Mouse (Mus musculus) adrenal gland, adult 18-20 months (tissue): ENCODE measurements around the gene Ccdc141. TPM values are rescaled to one million over a fixed set of nuclear protein-coding genes. Genes with fewer than 3 reads are reported as not detected.
A peak's percentile ranks its signal among the peaks of the same experiment; 100 is the strongest.

Experiments used
- DNase-seq, 2 experiments: peaks; one replicate each; pipeline ENCODE4 v3.0.0; 2021 to 2022; ENCODE audit warnings: low spot score in 2 of 2
- microRNA-seq, 2 experiments: library from miRNA; unstranded; fragments of <30 nt; microRNA quantifications; one replicate each; pipeline ENCODE4 v1.2.0; 2021; ENCODE audit warnings: borderline number of aligned reads in 2 of 2
- total RNA-seq, 2 experiments: library from RNA; stranded (reverse); gene quantifications; 1 replicate in 1 of 2; 2 replicates in 1 of 2; pipeline ENCODE4 v1.2.3; 2021

The Ccdc141 gene
- total RNA-seq, 2 experiments from 2014 or later, result 4.1 to 5.0 TPM

DNA sequence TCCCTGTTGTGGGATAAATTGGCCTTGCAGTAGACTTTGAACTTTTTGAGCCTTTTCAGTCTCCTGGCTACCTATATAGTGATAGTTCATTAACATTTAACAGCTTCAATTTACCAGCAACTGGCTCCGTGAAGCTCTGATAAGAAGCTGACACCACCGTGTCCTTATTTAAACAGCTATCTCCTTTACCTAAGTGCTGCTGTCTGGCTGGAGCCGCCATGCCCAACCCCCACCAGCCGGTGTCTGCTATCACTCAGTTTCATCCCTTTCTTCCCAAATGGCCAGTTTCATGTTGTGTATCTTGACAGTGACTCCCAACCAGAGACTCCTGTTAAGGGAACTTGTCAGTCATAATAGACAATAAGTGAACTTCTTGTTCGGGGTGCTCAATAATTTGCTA is 186.8 kb downstream of the Ccdc141 start:
- no peak for DNase-seq

DNA sequence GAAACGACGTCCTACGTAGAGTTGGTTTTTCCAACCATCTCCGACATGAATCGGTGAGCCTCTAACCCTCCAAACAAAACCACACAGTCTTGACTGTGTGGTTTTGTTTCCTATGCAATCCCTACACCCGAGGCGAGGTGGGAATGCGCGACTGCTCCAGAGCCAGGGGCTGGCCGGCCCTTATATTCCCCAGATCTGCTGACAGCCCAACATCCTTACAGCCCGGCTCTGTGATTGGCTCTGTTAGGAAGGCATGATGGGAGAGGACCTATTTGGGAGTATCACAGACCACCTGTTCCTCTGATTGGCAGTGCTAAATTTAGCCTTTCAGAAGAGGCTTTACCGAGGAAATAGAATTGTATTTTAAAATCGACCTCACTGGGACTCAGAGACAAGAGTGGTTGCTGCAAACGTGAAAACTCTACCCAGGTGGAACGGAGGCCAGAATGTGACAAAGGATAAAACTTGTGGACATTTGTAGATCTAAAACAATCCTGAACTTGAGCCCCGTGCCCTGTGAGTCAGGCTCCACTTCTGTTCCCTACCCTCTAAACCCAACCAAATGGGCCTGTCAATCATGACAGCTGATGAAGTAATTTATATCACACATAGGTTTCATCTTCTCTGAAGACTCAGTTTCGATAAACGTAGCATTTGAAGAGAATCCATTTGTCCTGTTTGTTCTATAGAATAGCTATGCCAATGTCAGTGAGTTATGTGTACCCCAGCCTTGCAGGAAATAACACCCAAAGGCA is 187.9 kb downstream of the Ccdc141 start, which contains the start of gene Ttn:
Ttn (minus strand) TSS at position 157 of the 755 bp plus-strand sequence.
- no peak for DNase-seq

DNA sequence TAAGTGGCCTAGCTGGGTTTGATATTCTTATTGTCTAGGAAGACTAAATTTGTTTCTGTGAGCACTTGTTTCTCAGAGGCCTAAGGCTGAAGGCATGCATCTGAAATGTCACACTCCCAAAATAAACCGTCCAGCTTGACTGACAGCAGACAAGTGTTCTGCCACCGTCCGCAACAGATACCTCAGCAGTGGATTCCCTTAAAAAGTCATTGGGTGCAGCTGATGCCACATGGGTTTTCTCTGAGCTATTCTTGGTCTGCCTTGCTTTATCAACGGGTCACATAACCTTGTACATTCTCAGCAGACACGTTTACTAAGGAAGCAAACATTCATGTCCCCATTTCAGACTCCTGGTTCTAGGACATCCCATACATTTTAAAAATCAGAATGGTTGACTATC is 188.7 kb downstream of the Ccdc141 start:
- no peak for DNase-seq

DNA sequence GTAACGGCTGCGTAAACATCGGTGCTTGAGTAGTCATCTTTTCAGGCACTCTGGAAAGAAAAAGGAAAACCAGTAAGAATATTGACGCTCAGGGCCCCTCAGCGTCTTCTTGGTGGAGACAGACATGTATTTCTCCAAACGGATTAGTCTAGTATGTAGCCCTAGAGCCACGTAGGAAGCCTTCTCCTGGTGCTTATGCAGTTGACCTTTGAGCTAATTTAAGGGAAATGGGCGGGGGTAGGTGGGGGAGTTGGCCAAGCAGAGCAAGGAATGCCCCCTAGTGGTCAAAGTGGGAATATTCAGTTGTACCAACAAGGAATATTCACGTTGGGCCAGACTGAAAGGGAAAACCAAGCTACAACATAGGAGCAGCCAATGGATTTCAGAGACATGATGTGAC is 190.3 kb downstream of the Ccdc141 start:
- peak; percentile 22 for DNase-seq

DNA sequence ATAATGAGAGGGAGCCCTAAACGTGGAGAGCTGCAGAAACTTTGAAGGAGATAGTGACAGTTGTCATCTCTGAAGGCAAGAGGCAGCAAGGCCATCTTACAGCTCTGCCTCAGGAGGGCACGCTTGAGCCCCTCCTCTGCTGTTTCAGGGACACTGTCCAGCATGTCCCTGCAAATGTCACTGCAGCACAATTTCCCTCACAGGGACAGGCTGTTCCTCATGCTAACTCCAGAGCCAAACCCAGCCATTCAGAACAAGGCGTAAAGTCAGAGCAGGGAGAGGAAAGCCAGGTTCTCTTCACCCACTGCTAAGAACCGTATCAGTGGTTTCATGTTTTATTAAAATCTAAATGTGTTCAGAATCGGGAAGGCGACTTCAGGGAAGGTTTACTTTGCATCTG is 192.8 kb downstream of the Ccdc141 start:
- no peak for DNase-seq

DNA sequence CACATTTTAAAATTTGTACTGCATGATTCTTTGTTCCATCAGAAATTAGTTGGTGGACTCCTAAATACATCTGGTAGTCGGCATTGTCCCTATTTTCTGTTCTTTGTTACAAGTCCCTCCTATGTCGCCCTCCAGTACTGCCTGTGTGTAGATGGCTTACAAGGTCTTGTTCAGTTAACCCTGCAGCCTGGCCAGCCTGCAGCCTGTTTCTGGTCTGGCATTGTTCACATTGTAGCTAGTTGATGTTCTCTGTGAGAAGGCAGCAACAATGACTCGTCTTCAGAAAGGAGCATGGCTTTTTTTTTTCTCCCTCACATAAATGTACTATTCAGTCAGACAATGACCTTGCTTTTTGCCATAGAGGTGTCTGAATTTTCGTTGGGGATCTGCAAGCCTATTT is 198.4 kb downstream of the Ccdc141 start:
- DNase-seq, result no peak

DNA sequence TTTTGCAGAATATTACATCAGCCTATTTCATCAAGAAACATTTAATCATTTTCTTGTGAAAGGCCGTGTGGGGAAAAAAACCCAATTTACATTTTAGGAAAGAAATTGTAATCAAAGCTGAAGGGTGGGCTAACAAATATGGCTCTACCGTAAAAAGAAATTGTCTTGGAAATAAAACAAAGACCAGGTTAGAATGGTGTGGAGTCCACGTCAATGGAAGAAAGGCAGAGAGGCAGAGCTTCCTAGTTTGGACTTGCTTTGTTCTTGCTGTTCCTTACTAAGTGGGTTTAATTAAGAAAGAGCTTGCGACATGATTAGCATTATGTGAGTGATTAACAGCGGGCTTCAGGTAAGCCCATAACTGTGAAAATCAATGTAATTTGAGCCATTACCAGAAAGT is 199.4 kb downstream of the Ccdc141 start:
- DNase-seq, result no peak

DNA sequence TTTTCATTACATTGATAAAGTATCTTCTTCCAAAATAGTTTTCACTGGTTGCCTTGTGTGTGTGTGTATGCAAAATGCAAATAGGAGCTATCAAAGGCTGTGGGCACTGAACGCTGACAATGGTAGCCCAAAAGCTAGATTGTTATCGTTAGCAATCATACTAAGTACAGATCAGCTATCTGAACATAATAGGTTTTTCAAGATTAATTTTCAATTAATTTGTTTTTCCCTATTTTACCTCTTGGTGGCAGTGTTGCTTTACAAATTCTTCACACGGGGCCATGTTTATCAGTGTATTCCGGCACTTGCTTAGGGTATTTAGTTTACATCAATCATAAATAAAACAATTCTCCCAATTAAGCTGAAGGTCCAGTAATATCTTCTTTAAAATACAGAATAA is 199.8 kb downstream of the Ccdc141 start:
- DNase-seq, result no peak

DNA sequence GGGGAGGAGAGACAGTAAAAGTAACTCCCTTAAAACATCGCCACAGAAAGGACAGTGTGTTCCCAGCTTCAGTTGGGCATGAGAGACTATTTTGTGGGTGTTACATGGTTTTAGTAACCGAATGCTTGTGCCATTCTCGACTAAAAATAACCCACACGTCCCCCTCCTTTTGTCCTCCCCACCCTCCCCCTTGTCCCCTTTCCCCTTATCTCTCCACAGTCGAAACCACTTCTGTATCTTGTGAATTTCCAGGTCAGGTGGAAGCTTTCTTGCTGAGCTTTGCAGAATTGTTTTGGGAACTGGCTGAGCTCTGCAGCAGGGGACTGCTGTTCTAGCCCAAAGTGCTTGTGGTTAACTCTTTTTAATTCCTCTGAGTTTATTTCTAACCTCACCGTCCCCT is 200.2 kb downstream of the Ccdc141 start:
- DNase-seq, result no peak

DNA sequence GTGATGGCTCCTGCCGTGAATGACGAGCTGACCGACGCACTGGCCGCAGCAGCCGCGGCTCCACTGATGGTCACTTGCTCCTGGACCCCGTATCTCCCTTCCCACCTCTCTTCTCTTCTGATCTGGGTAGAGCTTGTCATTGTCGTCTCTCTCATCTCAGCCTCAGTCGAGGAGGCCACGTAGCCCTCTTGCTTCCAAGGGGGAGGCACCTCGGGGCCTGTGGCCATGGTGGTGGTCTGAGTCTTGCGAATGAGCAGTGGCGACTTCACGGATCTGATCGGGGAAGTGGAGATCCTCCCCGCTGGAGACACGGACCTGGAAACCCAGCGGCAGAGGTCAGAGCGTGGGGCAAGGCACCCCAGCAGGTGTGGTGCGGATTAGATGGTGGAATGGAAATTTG is 200.8 kb downstream of the Ccdc141 start:
- DNase-seq, result no peak

DNA sequence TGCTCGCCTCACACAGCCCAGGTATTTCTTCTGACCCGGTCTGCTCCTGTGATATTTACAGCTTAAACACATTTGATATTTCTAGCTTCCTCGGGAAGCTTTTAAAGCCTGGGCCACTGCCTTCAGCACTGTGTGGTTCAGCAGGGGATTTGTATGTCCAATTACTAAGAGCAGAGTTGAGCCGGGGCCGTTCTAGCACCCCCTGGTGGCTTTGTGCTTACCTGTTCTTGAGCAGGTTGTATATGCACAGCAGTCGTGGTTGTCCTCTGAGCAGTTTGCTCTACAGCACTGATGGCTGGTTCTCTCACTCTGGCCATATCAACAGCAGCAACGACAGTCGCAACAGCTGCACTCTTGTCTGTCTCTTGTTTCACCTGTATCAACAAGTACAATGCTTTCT is 201.5 kb downstream of the Ccdc141 start:
- DNase-seq, result peak; percentile 50 to 57

DNA sequence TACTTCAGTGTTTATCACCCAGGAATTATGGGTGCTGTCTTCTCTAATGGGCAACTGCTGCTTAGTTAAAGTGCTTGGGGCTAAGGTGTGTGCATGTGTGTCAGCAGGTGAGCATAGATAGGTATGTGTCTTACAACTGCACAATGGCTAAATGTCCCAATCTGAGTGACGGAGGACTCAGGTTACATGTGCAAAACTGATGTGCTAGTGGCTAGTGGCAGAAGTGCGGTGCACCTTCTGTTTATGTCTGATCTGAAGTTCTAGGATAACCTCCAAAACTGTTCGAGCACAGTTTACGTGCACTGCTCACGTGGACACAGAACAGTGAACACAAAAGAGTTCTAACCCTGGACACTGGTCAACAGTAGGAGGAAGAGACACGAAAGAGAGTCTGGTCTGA is 203.9 kb downstream of the Ccdc141 start:
- DNase-seq, result no peak

DNA sequence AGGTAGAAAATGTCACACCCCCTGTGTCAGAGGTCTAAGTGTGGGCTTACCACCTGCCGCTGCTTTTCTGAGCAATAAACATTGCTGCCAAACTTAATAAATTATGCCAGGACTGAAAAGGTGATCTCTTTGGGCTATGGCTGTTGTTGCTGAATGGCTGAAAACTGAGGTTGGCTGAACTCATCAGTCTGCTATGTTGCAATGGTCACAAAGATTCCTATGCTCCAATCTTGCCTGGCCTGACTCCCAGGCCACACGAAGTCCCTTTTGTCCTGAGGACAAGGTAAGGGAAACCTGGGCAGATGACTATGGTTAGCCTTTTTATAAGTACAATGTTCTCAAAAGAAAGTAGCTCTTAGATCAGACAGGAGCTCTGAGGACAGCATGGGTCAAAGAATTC is 204.4 kb downstream of the Ccdc141 start:
- no peak for DNase-seq

DNA sequence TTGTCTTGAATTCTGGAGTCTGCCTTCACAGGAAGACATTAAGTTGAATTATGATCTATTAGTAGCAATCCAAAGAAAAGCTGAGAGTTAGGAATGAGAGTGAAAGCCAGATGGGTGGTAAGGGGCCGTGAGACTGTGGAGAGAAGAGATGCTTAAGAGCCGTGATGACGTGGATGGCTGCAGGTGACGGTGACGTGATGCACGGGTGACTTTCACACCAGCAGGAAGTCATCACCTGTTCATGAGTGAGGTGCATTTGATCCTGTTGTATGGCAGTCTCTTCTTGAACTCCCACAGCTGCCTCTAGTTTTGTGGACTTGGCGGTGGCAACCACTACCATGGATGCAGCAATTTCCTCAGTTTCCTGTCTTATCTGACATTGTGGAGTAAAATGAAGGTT is 204.9 kb downstream of the Ccdc141 start:
- no peak for DNase-seq

DNA sequence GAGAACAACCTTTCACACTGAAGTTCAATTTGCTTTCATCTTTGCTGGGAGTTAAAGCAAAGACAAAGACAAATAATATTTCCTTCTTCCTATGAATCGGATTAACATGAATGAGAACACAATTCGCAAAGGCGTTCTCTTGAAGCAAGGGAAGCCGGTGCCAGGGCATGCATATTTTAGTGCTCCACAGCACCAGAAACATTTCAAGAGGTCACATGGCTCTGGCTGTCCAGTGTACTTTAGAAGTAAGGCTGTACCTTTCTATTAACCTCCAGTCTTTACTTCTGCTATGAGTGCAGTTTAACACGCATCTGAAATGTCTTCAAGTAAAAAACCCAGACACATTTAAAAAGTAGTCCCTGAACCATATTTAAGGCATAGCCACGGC is 208.4 kb downstream of the Ccdc141 start:
- no peak for DNase-seq

DNA sequence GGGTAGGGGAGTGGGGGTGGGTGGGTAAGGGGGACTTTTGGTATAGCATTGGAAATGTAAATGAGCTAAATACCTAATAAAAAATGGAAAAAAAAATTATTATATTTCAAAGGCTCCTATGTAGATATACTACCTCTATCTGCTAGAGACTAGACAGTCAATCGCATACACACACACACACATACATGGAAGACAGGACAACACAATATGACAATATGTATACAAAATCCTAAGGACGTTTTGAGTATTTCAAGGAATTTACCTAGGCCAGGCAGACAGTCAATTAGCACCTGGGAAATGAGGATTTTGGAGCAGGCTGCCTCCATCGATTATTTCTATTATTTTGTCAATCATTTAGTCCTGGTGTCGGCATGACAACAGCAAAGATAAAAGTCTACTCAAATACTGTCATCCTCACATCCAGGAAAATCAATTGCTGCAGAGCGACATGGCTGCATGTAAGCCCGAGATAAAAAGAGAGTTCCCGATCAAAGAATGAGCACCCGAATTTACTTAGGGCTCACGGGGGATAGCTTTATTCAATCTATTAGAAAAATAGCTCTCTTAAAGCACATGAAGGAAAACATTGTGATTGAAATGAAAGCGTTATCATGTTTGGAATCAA is 208.9 kb downstream of the Ccdc141 start:
- no peak for DNase-seq

Small RNAs within 50 kb of the gene (microRNA-seq; reads per million reads assigned to microRNA genes)
- 0 reads per million in 2 experiments for gene Gm44360

Other genes with a start within 250 kb of the Ccdc141 start
- gene Ttn, start 188.1 kb downstream of the Ccdc141 start, total RNA-seq, result 1 to 10 TPM in 1 of 2 experiments, under 1 TPM in 1; 0.03 to 5.5 TPM
- gene Sestd1, start 110.0 kb upstream of the Ccdc141 start, total RNA-seq, result 10 to 100 TPM; 12.6 to 18.9 TPM